Mouse (Mus musculus) megakaryocyte, embryonic 14.5 days (primary cell): ENCODE measurements at regions not wholly inside any gene's neighbourhood (a gene's known extent, or its start where the extent isn't known, plus 50 kb on each side); places are given as distances from the start of the nearest gene placed in this dataset.

Source experiments
- FLI1 ChIP-seq: IDR thresholded peaks from 2 replicates; pipeline ENCODE4 v1.6.1; 2012; ENCODE audit warnings: low read length, inconsistent platforms, mixed read lengths
- GATA1 ChIP-seq: IDR thresholded peaks from 3 replicates; pipeline ENCODE4 v1.6.1; 2012; ENCODE audit warnings: mixed read lengths, low read length, inconsistent platforms, borderline replicate concordance

DNA sequence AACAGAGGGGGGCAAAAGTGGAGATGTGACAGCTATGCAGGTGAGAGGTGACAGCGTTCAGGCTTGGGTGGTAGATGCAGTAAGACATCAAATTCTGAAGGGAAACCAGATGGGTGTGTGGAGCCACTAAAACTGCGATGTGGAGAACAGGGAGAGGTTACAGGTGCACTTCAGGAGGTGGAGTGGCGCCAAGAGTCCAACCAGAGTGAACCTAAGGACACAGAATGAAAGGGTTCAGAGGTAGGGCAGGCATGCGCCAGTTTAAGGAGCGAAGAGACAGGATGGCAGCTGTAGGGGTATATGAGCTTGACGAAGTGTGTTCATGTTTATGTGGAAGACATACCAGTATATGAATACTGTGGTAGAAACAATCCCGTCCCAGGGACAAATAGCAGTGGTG, 148.1 kb upstream of the Jun start:
- TF ChIP-seq GATA1 (no peak), FLI1 (no peak)
